Mouse (Mus musculus): Measurements from ENCODE around the gene Btnl4. TPM values are rescaled to one million over a fixed set of nuclear protein-coding genes. Genes with fewer than 3 reads are reported as not detected.
"Not testable (repeated sequence)": the region's sequence is repeated elsewhere in the genome, so short reads cannot be mapped to it uniquely, and the experiment has no call there.

The Btnl4 gene
- polyA plus RNA-seq, 1 experiment, result 1.1 TPM

- H3K27ac ChIP-seq (ENCODE audit: insufficient read depth, low read length), result no peak overlapping the region
- no peaks in the 10 kb centered on the region for H3K36me3 ChIP-seq (ENCODE audit: control insufficient read depth, insufficient read depth, low read length)
- WGBS, result 16% methylated on average over 2 of the region's 2 CpGs
- no peak for DNase-seq (ENCODE audit: low read depth in 1 of 2, low spot score in 2 of 2)
- TF ChIP-seq POLR2A (IDR thresholded peaks at IDR 0.05; ENCODE audit: low read depth, low read length), result no peak
- no peak for TF ChIP-seq CTCF (IDR thresholded peaks at IDR 0.05; ENCODE audit: extremely low read depth, insufficient read depth, insufficient read length, insufficient replicate concordance)
- no peak overlapping the region for H3K4me3 ChIP-seq (ENCODE audit: extremely low read depth, insufficient read depth, insufficient read length)
- H3K27me3 ChIP-seq (ENCODE audit: control insufficient read depth, insufficient read depth, low read length), result no peaks in the 10 kb centered on the region
- H3K4me1 ChIP-seq (ENCODE audit: control insufficient read depth, insufficient read depth, insufficient read length), result no peaks in the 10 kb centered on the region
These were observed 6.6 kb downstream of the Btnl4 start for GRCm38 (mm10) chr17:34470491-34470890.

- H3K4me1 ChIP-seq (ENCODE audit: control insufficient read depth, insufficient read depth, insufficient read length); H3K27ac ChIP-seq (ENCODE audit: insufficient read depth, low read length); H3K27me3 ChIP-seq (ENCODE audit: control insufficient read depth, insufficient read depth, low read length); H3K36me3 ChIP-seq (ENCODE audit: control insufficient read depth, insufficient read depth, low read length); H3K4me3 ChIP-seq (ENCODE audit: extremely low read depth, insufficient read depth, insufficient read length); DNase-seq (ENCODE audit: low read depth in 1 of 2, low spot score in 2 of 2): not testable (repeated sequence)
These were observed 11.2 kb downstream of the Btnl4 start for GRCm38 (mm10) chr17:34465906-34466305.

- Histone ChIP-seq H3K36me3 (ENCODE audit: control insufficient read depth, insufficient read depth, low read length) (no peaks in the 10 kb centered on the region), H3K27ac (ENCODE audit: insufficient read depth, low read length) (no peak overlapping the region), H3K4me3 (ENCODE audit: extremely low read depth, insufficient read depth, insufficient read length) (no peak overlapping the region), H3K27me3 (ENCODE audit: control insufficient read depth, insufficient read depth, low read length) (no peaks in the 10 kb centered on the region), H3K4me1 (ENCODE audit: control insufficient read depth, insufficient read depth, insufficient read length) (no peaks in the 10 kb centered on the region)
- TF ChIP-seq CTCF (IDR thresholded peaks at IDR 0.05; ENCODE audit: extremely low read depth, insufficient read depth, insufficient read length, insufficient replicate concordance), result no peak
- no peak for TF ChIP-seq POLR2A (IDR thresholded peaks at IDR 0.05; ENCODE audit: low read depth, low read length)
- WGBS, result 81% methylated on average over 3 of the region's 3 CpGs
- no peak for DNase-seq (ENCODE audit: low read depth in 1 of 2, low spot score in 2 of 2)
These were observed 17.9 kb downstream of the Btnl4 start for GRCm38 (mm10) chr17:34459255-34459654.

GRCm38 (mm10) chr17:34457668-34458067, 19.4 kb downstream of the Btnl4 start:
- DNase-seq (ENCODE audit: low read depth in 1 of 2, low spot score in 2 of 2), result no peak
- Histone ChIP-seq H3K4me3 (ENCODE audit: extremely low read depth, insufficient read depth, insufficient read length) (no peak overlapping the region), H3K27me3 (ENCODE audit: control insufficient read depth, insufficient read depth, low read length) (no peaks in the 10 kb centered on the region), H3K4me1 (ENCODE audit: control insufficient read depth, insufficient read depth, insufficient read length) (no peaks in the 10 kb centered on the region), H3K36me3 (ENCODE audit: control insufficient read depth, insufficient read depth, low read length) (no peaks in the 10 kb centered on the region), H3K27ac (ENCODE audit: insufficient read depth, low read length) (no peak overlapping the region)
- WGBS, result 12% methylated on average over 4 of the region's 4 CpGs
- TF ChIP-seq POLR2A (IDR thresholded peaks at IDR 0.05; ENCODE audit: low read depth, low read length) (no peak), CTCF (IDR thresholded peaks at IDR 0.05; ENCODE audit: extremely low read depth, insufficient read depth, insufficient read length, insufficient replicate concordance) (no peak)

GRCm38 (mm10) chr17:34448473-34449041, 28.6 kb downstream of the Btnl4 start:
- no peak for DNase-seq (ENCODE audit: low read depth in 1 of 2, low spot score in 2 of 2)
- Histone ChIP-seq H3K36me3 (ENCODE audit: control insufficient read depth, insufficient read depth, low read length) (no peaks in the 10 kb centered on the region), H3K4me3 (ENCODE audit: extremely low read depth, insufficient read depth, insufficient read length) (no peak overlapping the region), H3K27ac (ENCODE audit: insufficient read depth, low read length) (no peak overlapping the region), H3K27me3 (ENCODE audit: control insufficient read depth, insufficient read depth, low read length) (no peaks in the 10 kb centered on the region), H3K4me1 (ENCODE audit: control insufficient read depth, insufficient read depth, insufficient read length) (no peaks in the 10 kb centered on the region)
- TF ChIP-seq CTCF (IDR thresholded peaks at IDR 0.05; ENCODE audit: extremely low read depth, insufficient read depth, insufficient read length, insufficient replicate concordance), result no peak
- no peak for TF ChIP-seq POLR2A (IDR thresholded peaks at IDR 0.05; ENCODE audit: low read depth, low read length)
- 13% methylated on average over 6 of the region's 6 CpGs for WGBS

GRCm38 (mm10) chr17:34441990-34442389, 35.1 kb downstream of the Btnl4 start:
- H3K27ac ChIP-seq (ENCODE audit: insufficient read depth, low read length), result no peak overlapping the region
- no peak for DNase-seq (ENCODE audit: low read depth in 1 of 2, low spot score in 2 of 2)
- no peaks in the 10 kb centered on the region for H3K36me3 ChIP-seq (ENCODE audit: control insufficient read depth, insufficient read depth, low read length)
- WGBS, result 89% methylated on average over 7 of the region's 7 CpGs
- H3K4me3 ChIP-seq (ENCODE audit: extremely low read depth, insufficient read depth, insufficient read length), result no peak overlapping the region
- peaks cover 2% of the 10 kb centered on the region; the same call in 1 of the 2 replicates for H3K4me1 ChIP-seq (ENCODE audit: control insufficient read depth, insufficient read depth, insufficient read length)
- TF ChIP-seq POLR2A (IDR thresholded peaks at IDR 0.05; ENCODE audit: low read depth, low read length) (no peak), CTCF (IDR thresholded peaks at IDR 0.05; ENCODE audit: extremely low read depth, insufficient read depth, insufficient read length, insufficient replicate concordance) (no peak)
- no peaks in the 10 kb centered on the region for H3K27me3 ChIP-seq (ENCODE audit: control insufficient read depth, insufficient read depth, low read length)

GRCm38 (mm10) chr17:34439795-34440194, 37.3 kb downstream of the Btnl4 start:
- Histone ChIP-seq H3K4me3 (ENCODE audit: extremely low read depth, insufficient read depth, insufficient read length) (no peak overlapping the region), H3K36me3 (ENCODE audit: control insufficient read depth, insufficient read depth, low read length) (no peaks in the 10 kb centered on the region), H3K4me1 (ENCODE audit: control insufficient read depth, insufficient read depth, insufficient read length) (peaks cover 2% of the 10 kb centered on the region; the same call in 1 of the 2 replicates), H3K27ac (ENCODE audit: insufficient read depth, low read length) (no peak overlapping the region), H3K27me3 (ENCODE audit: control insufficient read depth, insufficient read depth, low read length) (no peaks in the 10 kb centered on the region)
- 43% methylated on average over 3 of the region's 3 CpGs for WGBS
- TF ChIP-seq CTCF (IDR thresholded peaks at IDR 0.05; ENCODE audit: extremely low read depth, insufficient read depth, insufficient read length, insufficient replicate concordance) (peak; percentile 3; the same call in 1 of the 2 replicates), POLR2A (IDR thresholded peaks at IDR 0.05; ENCODE audit: low read depth, low read length) (no peak)
- peak in 1 of 2 experiments; percentile 21 for DNase-seq (ENCODE audit: low read depth in 1 of 2, low spot score in 2 of 2)
